Mouse (Mus musculus): ENCODE measurements around the gene Dusp15.
A peak's percentile ranks its signal among the peaks of the same experiment; 100 is the strongest.

Gene Dusp15

DNA sequence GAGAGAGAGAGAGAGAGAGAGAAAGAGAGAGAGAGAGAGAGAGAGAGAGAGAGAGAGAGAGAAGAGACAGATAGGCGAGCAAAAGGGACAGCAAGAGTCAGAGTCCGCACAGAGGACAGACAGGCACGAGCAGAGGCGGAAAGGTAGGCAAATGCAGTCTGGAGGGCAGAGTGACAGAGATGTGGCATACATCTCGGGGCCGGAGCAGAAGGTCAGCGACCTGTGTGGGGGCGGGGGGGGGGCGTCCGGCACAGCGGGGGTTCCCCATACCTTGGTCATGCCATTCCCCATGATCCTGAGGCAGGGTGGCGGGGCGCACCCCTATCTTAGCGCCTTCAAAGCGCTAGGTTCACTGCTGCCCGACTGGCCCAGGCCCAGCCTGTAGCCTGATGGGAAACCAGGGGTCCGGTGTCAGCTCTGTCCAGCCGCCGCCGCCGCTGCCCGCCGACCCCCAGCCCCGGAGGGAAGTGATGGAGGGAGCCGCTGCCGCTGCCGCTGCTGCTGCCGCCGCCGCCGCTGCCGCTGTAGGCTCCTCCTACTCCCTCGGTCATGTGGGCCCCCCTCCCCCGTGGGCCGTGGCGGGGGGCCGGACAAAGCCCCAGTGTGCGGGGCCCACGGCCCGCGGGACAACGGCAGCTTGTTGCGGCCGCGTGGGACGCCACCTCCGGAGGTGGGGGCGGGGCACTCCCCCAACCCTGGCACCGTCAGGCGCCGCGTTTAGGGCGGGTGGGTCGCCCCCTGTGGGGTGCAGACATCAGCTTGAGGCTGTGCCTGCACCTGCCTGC lies at the start of gene Dusp15:
Gene Dusp15 (minus strand): TSS at position 634 of the 785 bp plus-strand sequence.
- peak; percentile 49 to 64 for DNase-seq

- DNase-seq, result no peak
Measured at GRCm38 (mm10) chr2:152997046-152997445, 45.5 kb upstream of the Dusp15 start.

DNA sequence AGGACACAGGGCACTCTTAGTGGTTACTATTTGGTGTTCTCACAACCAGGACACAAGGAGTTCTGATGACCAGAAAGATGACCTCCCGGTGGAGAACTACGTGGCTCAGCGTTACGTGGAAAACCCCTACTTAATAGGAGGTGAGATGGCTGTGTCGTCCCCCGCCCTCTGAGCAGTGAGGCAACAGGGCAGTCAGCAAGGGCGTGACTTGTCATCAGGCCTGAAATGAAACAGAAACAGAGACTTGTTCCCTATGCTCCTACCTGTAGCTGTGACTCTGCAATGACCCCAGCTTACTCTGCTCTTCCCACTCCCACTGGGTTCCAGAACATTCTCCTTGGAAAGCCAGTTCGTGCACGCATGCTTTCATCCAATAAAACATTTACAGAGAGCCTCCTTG lies 40.0 kb upstream of the Dusp15 start:
- no peak for DNase-seq

DNA sequence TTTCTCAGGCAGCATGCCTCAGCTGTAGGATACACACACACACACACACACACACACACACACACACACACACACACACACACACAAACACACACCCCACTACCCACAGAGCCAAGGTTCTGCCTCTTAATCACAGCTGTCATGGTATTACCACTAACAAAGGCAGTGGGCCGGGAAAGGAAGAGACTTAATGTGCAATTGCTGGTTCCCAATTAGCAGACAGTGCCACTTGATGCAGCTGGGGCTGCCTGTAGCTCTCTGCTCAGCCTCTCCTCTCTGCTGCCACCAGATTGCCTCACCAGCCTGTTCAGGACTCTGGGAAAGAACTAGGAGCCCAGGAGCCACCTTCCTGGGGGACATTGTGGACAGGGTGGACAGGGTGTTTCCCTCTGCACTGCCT lies 34.1 kb upstream of the Dusp15 start:
- DNase-seq, result no peak

- no peak for DNase-seq
Measured at GRCm38 (mm10) chr2:152976991-152977390, 25.5 kb upstream of the Dusp15 start.

DNA sequence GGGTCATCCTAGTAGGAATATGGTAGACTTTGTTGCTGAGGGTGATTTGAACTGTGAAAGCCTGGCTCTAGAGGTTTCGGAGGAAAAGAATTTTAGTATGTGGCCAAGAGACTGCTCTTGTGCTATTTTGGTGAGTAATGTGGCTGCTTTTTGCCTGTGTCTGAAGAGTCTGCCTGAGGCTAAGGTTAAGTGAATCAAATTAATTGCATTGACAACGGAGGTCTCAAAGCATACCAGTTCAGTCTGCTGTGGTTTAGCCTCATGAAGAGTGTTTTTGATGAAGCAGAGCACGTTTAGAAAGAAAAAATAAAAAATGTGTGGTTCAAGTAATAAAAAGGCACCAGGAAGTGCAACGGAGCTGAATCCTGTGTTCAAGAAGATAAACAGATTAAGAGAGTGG lies 14.1 kb upstream of the Dusp15 start:
- no peak for DNase-seq

DNA sequence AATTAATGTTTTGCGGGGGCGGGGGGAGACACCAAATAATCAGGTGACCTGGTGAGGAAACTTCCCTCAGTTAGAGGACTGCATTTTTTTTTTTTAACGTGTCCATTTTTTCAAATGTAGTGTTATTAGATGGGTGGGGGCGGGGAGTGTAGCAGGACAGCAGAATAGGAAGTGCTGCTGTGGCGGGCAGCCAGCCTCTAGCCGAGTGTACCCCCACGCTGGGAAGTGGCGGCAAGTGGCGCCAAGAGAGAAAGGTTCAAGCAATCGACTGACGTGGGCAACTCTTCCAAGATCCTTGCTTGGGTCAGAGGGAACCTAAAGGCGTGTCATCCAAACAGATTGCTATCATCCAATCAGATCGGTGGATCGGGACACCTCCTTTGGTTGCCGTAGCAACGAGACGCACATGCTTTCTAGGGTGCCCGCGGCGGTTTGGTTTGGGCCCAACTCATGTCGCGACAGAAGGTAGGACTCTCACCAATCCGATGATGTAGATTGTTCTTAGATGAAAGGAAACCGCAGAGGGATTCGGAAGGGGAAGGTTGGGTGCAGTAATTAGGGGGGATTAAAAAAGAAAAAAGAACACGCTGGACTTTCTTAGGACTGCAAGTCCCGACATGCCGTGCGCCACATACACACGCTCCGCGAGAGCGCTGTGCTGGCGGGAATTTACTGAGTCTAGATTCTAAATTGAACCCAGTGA lies 10.7 kb upstream of the Dusp15 start, which contains the start of gene Ttll9:
Gene Ttll9 (plus strand): TSS at position 395 of the 703 bp plus-strand sequence.
- peak; percentile 74 to 81 for DNase-seq

DNA sequence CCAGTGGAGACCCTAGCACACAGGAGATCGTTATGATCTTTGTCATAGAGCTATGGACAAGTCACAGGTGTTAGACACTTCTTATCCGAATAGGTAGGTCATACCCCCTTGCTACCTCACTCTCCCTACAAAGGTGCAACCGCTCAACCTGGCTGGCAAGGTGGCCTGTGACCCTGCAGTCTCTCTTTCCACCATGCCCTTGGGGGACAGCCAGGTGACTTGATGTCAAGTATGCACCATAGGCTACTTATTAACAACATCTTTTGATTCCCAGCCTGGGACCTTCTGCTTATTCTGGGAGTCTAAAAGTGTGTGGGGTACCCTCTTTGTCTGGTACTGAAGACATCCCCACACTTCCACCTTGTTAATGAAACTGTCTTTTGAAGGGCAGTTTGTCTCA lies 6.6 kb upstream of the Dusp15 start:
- DNase-seq, result no peak

GRCm38 (mm10) chr2:152951850-152952720 lies 587 bp upstream of the Dusp15 start:
- DNase-seq, result no peak

GRCm38 (mm10) chr2:152950358-152951064 lies 987 bp downstream of the Dusp15 start:
- no peak for DNase-seq

- no peak for DNase-seq
Measured at GRCm38 (mm10) chr2:152948438-152949020, 3.0 kb downstream of the Dusp15 start.

DNA sequence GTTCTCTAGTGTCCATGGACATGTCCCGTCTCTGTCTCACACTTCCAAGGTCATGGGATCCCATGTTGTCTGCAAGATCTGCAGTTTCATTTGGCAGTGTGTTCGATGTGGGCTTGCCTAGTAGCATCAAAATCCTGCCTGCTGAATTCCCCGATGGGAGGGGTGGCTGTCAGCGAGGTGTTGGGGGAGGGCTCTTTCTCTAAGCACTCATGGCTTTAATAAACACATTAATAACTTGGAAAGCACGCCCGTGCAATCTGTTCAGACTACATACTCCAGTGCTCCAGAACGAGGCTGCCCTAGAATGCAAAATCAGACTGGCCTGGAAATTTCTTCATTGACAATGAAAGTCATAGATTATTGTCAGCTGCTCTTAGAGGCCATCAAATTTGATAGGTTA lies 4.4 kb downstream of the Dusp15 start:
- peak in 1 of 2 experiments; percentile 32 for DNase-seq

DNA sequence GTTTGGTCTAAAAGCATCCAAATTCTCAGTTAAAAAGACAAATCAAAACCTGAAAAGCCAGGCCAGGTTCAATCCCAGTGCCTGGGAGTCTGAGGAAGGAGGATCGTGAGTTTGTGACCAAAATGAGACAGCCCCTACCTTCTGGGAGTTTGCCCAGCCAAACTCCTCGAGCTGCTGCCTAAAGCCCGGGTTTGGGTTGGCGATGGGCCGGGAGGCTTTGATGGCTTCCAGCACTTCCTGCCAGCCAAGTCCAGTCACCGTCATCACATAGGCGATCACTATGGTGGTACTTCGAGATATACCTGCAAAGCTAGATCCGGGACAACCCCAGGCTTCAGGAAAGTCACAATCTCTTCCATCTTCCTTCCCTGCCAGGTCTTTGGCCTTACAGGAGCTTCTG lies 7.5 kb downstream of the Dusp15 start:
- DNase-seq, result no peak

- DNase-seq, result no peak
Measured at GRCm38 (mm10) chr2:152943568-152943967, 7.9 kb downstream of the Dusp15 start.

- DNase-seq, result no peak
Measured at GRCm38 (mm10) chr2:152942898-152943515, 8.5 kb downstream of the Dusp15 start.

- DNase-seq, result peak in 1 of 2 experiments; percentile 1
Measured at GRCm38 (mm10) chr2:152941776-152942175, 9.7 kb downstream of the Dusp15 start.

GRCm38 (mm10) chr2:152941106-152941505 lies 10.4 kb downstream of the Dusp15 start:
- DNase-seq, result peak in 1 of 2 experiments; percentile 3

GRCm38 (mm10) chr2:152939846-152940245 lies 11.7 kb downstream of the Dusp15 start:
- DNase-seq, result peak; percentile 61 to 63

DNA sequence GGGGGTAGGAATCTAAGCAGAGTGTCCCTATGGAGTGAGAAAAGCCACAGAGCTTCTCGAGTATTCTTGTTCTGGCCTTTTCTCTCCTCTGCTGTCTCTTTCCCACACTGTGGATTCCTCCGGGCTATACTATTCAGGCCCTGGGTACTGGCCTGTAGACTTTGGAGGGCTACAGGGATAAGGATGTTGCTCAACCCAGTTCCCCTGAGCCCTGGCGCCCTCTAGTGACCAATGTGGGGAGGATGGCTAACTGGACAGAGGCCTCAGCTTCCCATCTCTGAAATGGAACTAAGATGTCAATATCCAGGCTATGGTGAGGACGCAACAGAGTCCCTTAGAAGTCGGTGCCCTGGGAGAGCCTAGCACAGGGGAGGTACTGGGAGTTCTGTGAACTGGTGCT lies 17.9 kb downstream of the Dusp15 start:
- peak; percentile 54 to 67 for DNase-seq

DNA sequence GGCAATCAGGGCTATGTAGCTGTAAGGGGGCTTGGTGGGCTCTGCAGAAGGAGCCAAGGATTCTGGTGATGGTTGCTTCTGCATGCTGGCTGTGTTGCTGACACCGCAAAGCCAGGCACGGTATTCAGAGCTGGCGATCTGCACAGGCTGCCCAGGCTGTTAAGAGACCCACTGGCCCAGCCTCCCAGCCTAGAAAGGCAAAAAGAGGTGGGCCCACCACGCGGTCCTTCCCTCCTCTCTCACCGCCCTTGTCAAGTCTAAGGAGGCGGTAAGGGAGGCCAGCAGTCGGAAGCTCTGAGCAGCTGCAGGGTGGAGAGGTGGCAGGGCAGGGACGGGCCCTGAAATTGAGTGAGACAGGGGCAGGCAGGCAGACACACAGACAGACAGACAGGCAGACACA lies 18.4 kb downstream of the Dusp15 start, which contains the start of gene Foxs1:
Gene Foxs1 (minus strand): TSS at position 161 of the 400 bp plus-strand sequence.
- no peak for DNase-seq

GRCm38 (mm10) chr2:152931456-152932160 lies 19.9 kb downstream of the Dusp15 start:
- no peak for DNase-seq

All from cerebellum, postnatal 36 days (tissue).